Mouse (Mus musculus) kidney, adult 9 months (tissue): ENCODE data around the gene Crabp1.

ENCODE experiments used
- DNase-seq: peaks from one replicate; pipeline ENCODE4 v3.0.0; 2022

Gene Crabp1

GRCm38 (mm10) chr9:54764561-54765217 is at the start of gene Crabp1:
Crabp1 (plus strand) TSS chr9:54764748.
- DNase-seq = no peak

- peak; percentile 56 for DNase-seq
Observed at GRCm38 (mm10) chr9:54715776-54716175, 48.8 kb upstream of the Crabp1 start.

GRCm38 (mm10) chr9:54717527-54717926 is 47.0 kb upstream of the Crabp1 start:
- DNase-seq = no peak

GRCm38 (mm10) chr9:54722156-54722555 is 42.4 kb upstream of the Crabp1 start:
- no peak for DNase-seq

GRCm38 (mm10) chr9:54722596-54722995 is 42.0 kb upstream of the Crabp1 start:
- DNase-seq = no peak

GRCm38 (mm10) chr9:54726315-54726714 is 38.2 kb upstream of the Crabp1 start:
- DNase-seq = no peak

GRCm38 (mm10) chr9:54732122-54732521 is 32.4 kb upstream of the Crabp1 start:
- DNase-seq = peak; percentile 28

- peak; percentile 97 for DNase-seq
Observed at GRCm38 (mm10) chr9:54733921-54734638, 30.5 kb upstream of the Crabp1 start, which contains the start of gene Wdr61. Wdr61 (minus strand) TSS chr9:54734519.

GRCm38 (mm10) chr9:54734639-54735252 is 29.8 kb upstream of the Crabp1 start:
- DNase-seq = no peak

- peak; percentile 60 for DNase-seq
Observed at GRCm38 (mm10) chr9:54736284-54736701, 28.3 kb upstream of the Crabp1 start.

GRCm38 (mm10) chr9:54738376-54738775 is 26.2 kb upstream of the Crabp1 start:
- peak; percentile 53 for DNase-seq

GRCm38 (mm10) chr9:54743891-54744290 is 20.7 kb upstream of the Crabp1 start:
- no peak for DNase-seq

- no peak for DNase-seq
Observed at GRCm38 (mm10) chr9:54745740-54746370, 18.7 kb upstream of the Crabp1 start.

GRCm38 (mm10) chr9:54750215-54750981 is 14.2 kb upstream of the Crabp1 start:
- DNase-seq = no peak

GRCm38 (mm10) chr9:54751684-54752083 is 12.9 kb upstream of the Crabp1 start:
- DNase-seq = no peak

- DNase-seq = no peak
Observed at GRCm38 (mm10) chr9:54752201-54752943, 12.2 kb upstream of the Crabp1 start.

- no peak for DNase-seq
Observed at GRCm38 (mm10) chr9:54752944-54753295, 11.6 kb upstream of the Crabp1 start.

GRCm38 (mm10) chr9:54759592-54759991 is 5.0 kb upstream of the Crabp1 start:
- peak; percentile 26 for DNase-seq

GRCm38 (mm10) chr9:54764091-54764490 is 457 bp upstream of the Crabp1 start:
- DNase-seq = no peak

- DNase-seq = no peak
Observed at GRCm38 (mm10) chr9:54765336-54766085, 963 bp downstream of the Crabp1 start.

GRCm38 (mm10) chr9:54770140-54770780 is 5.7 kb downstream of the Crabp1 start:
- DNase-seq = no peak
